Mouse (Mus musculus): Measurements from ENCODE around the gene Snx19.

DNA sequence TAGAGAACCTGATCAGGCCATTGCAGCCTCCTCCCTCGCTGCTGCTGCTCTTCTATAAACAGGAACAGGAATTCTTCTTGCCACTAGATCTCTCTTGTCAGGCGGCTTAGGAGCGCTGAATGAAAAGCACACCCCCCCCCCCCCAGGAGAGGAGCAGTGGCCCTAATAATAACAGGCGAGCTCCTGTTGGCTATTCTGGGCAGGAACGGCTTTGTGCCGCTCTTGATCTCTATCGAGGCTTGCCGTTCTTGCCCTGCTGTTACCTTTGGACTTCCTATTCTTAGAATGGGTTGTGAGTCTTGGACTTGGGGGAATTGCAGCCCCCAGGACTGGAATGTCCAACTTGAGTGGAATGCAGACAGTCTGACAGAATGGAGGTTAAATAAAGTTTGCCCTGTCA, 33.6 kb downstream of the Snx19 start:
- TF ChIP-seq CTCF (IDR thresholded peaks at IDR 0.05; ENCODE audit: insufficient read depth, low read depth, low read length) (no peak), POLR2A (IDR thresholded peaks at IDR 0.05; ENCODE audit: insufficient read depth, low read depth, low read length) (no peak)

Measured in olfactory bulb, adult 2 months (tissue).